Mouse (Mus musculus) liver, adult 2 months (tissue): Measurements from ENCODE around the gene Zfp446.

Experiments used
- CTCF ChIP-seq: fragments of 200-500 bp; IDR thresholded peaks from 2 replicates; pipeline ENCODE4 v1.5.1; 2011; ENCODE audit warnings: low read depth, low read length, control low read depth
- POLR2A ChIP-seq: fragments of 200-500 bp; IDR thresholded peaks from 2 replicates; pipeline ENCODE4 v1.6.1; 2011; ENCODE audit warnings: low read length, control low read depth; ENCODE audit not compliant: insufficient read depth; ENCODE audit errors: extremely low read depth

DNA sequence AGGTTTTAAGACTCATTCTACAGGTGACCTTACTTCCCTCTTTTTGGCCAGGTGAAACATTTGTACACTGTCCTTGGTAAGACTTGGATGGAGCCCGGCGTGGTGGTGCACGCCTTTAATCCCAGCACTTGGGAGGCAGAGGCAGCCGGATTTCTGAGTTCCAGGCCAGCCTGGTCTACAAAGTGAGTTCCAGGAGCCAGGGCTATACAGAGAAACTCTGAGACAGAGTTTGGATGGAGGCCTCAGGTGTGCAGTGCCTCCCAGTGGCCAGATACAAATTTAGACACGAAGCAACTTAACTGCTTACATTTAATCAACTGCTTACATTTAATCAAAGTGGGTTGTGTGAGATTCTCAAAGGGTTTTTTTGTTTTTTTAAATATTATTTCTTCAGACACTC is 53.4 kb downstream of the Zfp446 start:
- TF ChIP-seq POLR2A (no peak), CTCF (no peak; the same call in 1 of the 2 replicates)
